Mouse (Mus musculus): Measurements from ENCODE around the gene Cdh26. TPM values are rescaled to one million over a fixed set of nuclear protein-coding genes. Genes with fewer than 3 reads are reported as not detected.

Gene Cdh26
- polyA plus RNA-seq, 1 experiment from 2014 or later = 0.28 TPM

- ATAC-seq (ENCODE audit: low read depth) = peak; percentile 90
- no peaks in the 10 kb centered on the region for H3K36me3 ChIP-seq (ENCODE audit: control insufficient read depth, insufficient read depth, low read length)
- no peak overlapping the region for H3K4me3 ChIP-seq (ENCODE audit: low read length)
- no peaks in the 10 kb centered on the region for H3K9me3 ChIP-seq (ENCODE audit: control insufficient read depth, low read length)
- peaks cover 4% of the 10 kb centered on the region for H3K4me1 ChIP-seq (replicated peaks; ENCODE audit: control insufficient read depth, insufficient read depth, low read length)
- no peak overlapping the region for H3K4me2 ChIP-seq (ENCODE audit: low read depth, low read length)
- no peak overlapping the region for H3K9ac ChIP-seq (ENCODE audit: low read length)
- no peaks in the 10 kb centered on the region for H3K27me3 ChIP-seq (ENCODE audit: control insufficient read depth, insufficient read depth, low read depth, low read length)
- H3K27ac ChIP-seq (ENCODE audit: low read length) = 0 out of 2 replicates have a peak overlapping the region, but pooled peaks have one; percentile 1
- WGBS = 27% methylated on average over 17 of the region's 17 CpGs
These were observed 24.6 kb downstream of the Cdh26 start for GRCm38 (mm10) chr2:178454664-178455516.

GRCm38 (mm10) chr2:178457414-178457813 lies 27.1 kb downstream of the Cdh26 start:
- no peaks in the 10 kb centered on the region for H3K27me3 ChIP-seq (ENCODE audit: control insufficient read depth, insufficient read depth, low read depth, low read length)
- H3K9me3 ChIP-seq (ENCODE audit: control insufficient read depth, low read length) = no peaks in the 10 kb centered on the region
- H3K4me3 ChIP-seq (ENCODE audit: low read length) = no peak overlapping the region
- H3K27ac ChIP-seq (ENCODE audit: low read length) = no peak overlapping the region
- H3K4me1 ChIP-seq (replicated peaks; ENCODE audit: control insufficient read depth, insufficient read depth, low read length) = peaks cover 4% of the 10 kb centered on the region
- ATAC-seq (ENCODE audit: low read depth) = no peak
- WGBS = 75% methylated on average over 6 of the region's 6 CpGs
- no peak overlapping the region for H3K4me2 ChIP-seq (ENCODE audit: low read depth, low read length)
- H3K9ac ChIP-seq (ENCODE audit: low read length) = no peak overlapping the region
- no peaks in the 10 kb centered on the region for H3K36me3 ChIP-seq (ENCODE audit: control insufficient read depth, insufficient read depth, low read length)

GRCm38 (mm10) chr2:178460353-178460752 lies 30.0 kb downstream of the Cdh26 start:
- H3K9me3 ChIP-seq (ENCODE audit: control insufficient read depth, low read length) = no peaks in the 10 kb centered on the region
- H3K9ac ChIP-seq (ENCODE audit: low read length) = no peak overlapping the region
- H3K36me3 ChIP-seq (ENCODE audit: control insufficient read depth, insufficient read depth, low read length) = no peaks in the 10 kb centered on the region
- no peak for ATAC-seq (ENCODE audit: low read depth)
- no peaks in the 10 kb centered on the region for H3K27me3 ChIP-seq (ENCODE audit: control insufficient read depth, insufficient read depth, low read depth, low read length)
- H3K4me3 ChIP-seq (ENCODE audit: low read length) = no peak overlapping the region
- peaks cover 3% of the 10 kb centered on the region; the same call in 1 of the 2 replicates for H3K4me1 ChIP-seq (replicated peaks; ENCODE audit: control insufficient read depth, insufficient read depth, low read length)
- WGBS = 38% methylated on average over 5 of the region's 5 CpGs
- H3K27ac ChIP-seq (ENCODE audit: low read length) = no peak overlapping the region
- no peak overlapping the region for H3K4me2 ChIP-seq (ENCODE audit: low read depth, low read length)

GRCm38 (mm10) chr2:178471546-178472480 lies 41.5 kb downstream of the Cdh26 start:
- H3K4me1 ChIP-seq (replicated peaks; ENCODE audit: control insufficient read depth, insufficient read depth, low read length) = no peaks in the 10 kb centered on the region
- no peak overlapping the region for H3K4me2 ChIP-seq (ENCODE audit: low read depth, low read length)
- 51% methylated on average over 17 of the region's 17 CpGs for WGBS
- H3K36me3 ChIP-seq (ENCODE audit: control insufficient read depth, insufficient read depth, low read length) = no peaks in the 10 kb centered on the region
- H3K27ac ChIP-seq (ENCODE audit: low read length) = no peak overlapping the region
- ATAC-seq (ENCODE audit: low read depth) = no peak
- no peaks in the 10 kb centered on the region for H3K27me3 ChIP-seq (ENCODE audit: control insufficient read depth, insufficient read depth, low read depth, low read length)
- H3K4me3 ChIP-seq (ENCODE audit: low read length) = no peak overlapping the region
- H3K9ac ChIP-seq (ENCODE audit: low read length) = no peak overlapping the region
- no peaks in the 10 kb centered on the region for H3K9me3 ChIP-seq (ENCODE audit: control insufficient read depth, low read length)

GRCm38 (mm10) chr2:178473916-178474315 lies 43.6 kb downstream of the Cdh26 start:
- H3K4me1 ChIP-seq (replicated peaks; ENCODE audit: control insufficient read depth, insufficient read depth, low read length) = no peaks in the 10 kb centered on the region
- H3K27ac ChIP-seq (ENCODE audit: low read length) = no peak overlapping the region
- 46% methylated on average over 10 of the region's 10 CpGs for WGBS
- no peak overlapping the region for H3K9ac ChIP-seq (ENCODE audit: low read length)
- no peak for ATAC-seq (ENCODE audit: low read depth)
- no peak overlapping the region for H3K4me2 ChIP-seq (ENCODE audit: low read depth, low read length)
- no peaks in the 10 kb centered on the region for H3K36me3 ChIP-seq (ENCODE audit: control insufficient read depth, insufficient read depth, low read length)
- no peak overlapping the region for H3K4me3 ChIP-seq (ENCODE audit: low read length)
- H3K9me3 ChIP-seq (ENCODE audit: control insufficient read depth, low read length) = no peaks in the 10 kb centered on the region
- no peaks in the 10 kb centered on the region for H3K27me3 ChIP-seq (ENCODE audit: control insufficient read depth, insufficient read depth, low read depth, low read length)

GRCm38 (mm10) chr2:178477228-178477627 lies 46.9 kb downstream of the Cdh26 start:
- Histone ChIP-seq H3K9me3 (ENCODE audit: control insufficient read depth, low read length) (no peaks in the 10 kb centered on the region), H3K36me3 (ENCODE audit: control insufficient read depth, insufficient read depth, low read length) (no peaks in the 10 kb centered on the region), H3K27ac (ENCODE audit: low read length) (no peak overlapping the region), H3K4me3 (ENCODE audit: low read length) (no peak overlapping the region), H3K9ac (ENCODE audit: low read length) (no peak overlapping the region), H3K4me1 (replicated peaks; ENCODE audit: control insufficient read depth, insufficient read depth, low read length) (no peaks in the 10 kb centered on the region), H3K27me3 (ENCODE audit: control insufficient read depth, insufficient read depth, low read depth, low read length) (no peaks in the 10 kb centered on the region), H3K4me2 (ENCODE audit: low read depth, low read length) (no peak overlapping the region)
- no peak for ATAC-seq (ENCODE audit: low read depth)
- 46% methylated on average over 2 of the region's 2 CpGs for WGBS

GRCm38 (mm10) chr2:178479011-178479410 lies 48.7 kb downstream of the Cdh26 start:
- no peaks in the 10 kb centered on the region for H3K9me3 ChIP-seq (ENCODE audit: control insufficient read depth, low read length)
- no peak overlapping the region for H3K27ac ChIP-seq (ENCODE audit: low read length)
- no peak for ATAC-seq (ENCODE audit: low read depth)
- H3K4me2 ChIP-seq (ENCODE audit: low read depth, low read length) = no peak overlapping the region
- no peak overlapping the region for H3K4me3 ChIP-seq (ENCODE audit: low read length)
- H3K4me1 ChIP-seq (replicated peaks; ENCODE audit: control insufficient read depth, insufficient read depth, low read length) = no peaks in the 10 kb centered on the region
- H3K9ac ChIP-seq (ENCODE audit: low read length) = no peak overlapping the region
- H3K36me3 ChIP-seq (ENCODE audit: control insufficient read depth, insufficient read depth, low read length) = no peaks in the 10 kb centered on the region
- H3K27me3 ChIP-seq (ENCODE audit: control insufficient read depth, insufficient read depth, low read depth, low read length) = no peaks in the 10 kb centered on the region
- WGBS = 62% methylated on average over 2 of the region's 2 CpGs

GRCm38 (mm10) chr2:178480932-178481331 lies 50.6 kb downstream of the Cdh26 start:
- H3K27me3 ChIP-seq (ENCODE audit: control insufficient read depth, insufficient read depth, low read depth, low read length) = no peaks in the 10 kb centered on the region
- no peaks in the 10 kb centered on the region for H3K9me3 ChIP-seq (ENCODE audit: control insufficient read depth, low read length)
- H3K9ac ChIP-seq (ENCODE audit: low read length) = no peak overlapping the region
- no peaks in the 10 kb centered on the region for H3K36me3 ChIP-seq (ENCODE audit: control insufficient read depth, insufficient read depth, low read length)
- H3K4me3 ChIP-seq (ENCODE audit: low read length) = no peak overlapping the region
- no peak for ATAC-seq (ENCODE audit: low read depth)
- WGBS = 67% methylated on average over 2 of the region's 2 CpGs
- no peaks in the 10 kb centered on the region for H3K4me1 ChIP-seq (replicated peaks; ENCODE audit: control insufficient read depth, insufficient read depth, low read length)
- H3K27ac ChIP-seq (ENCODE audit: low read length) = no peak overlapping the region
- H3K4me2 ChIP-seq (ENCODE audit: low read depth, low read length) = no peak overlapping the region

- WGBS = 40% methylated on average over 10 of the region's 10 CpGs
- H3K4me3 ChIP-seq (ENCODE audit: low read length) = no peak overlapping the region
- no peaks in the 10 kb centered on the region for H3K4me1 ChIP-seq (replicated peaks; ENCODE audit: control insufficient read depth, insufficient read depth, low read length)
- no peak overlapping the region for H3K27ac ChIP-seq (ENCODE audit: low read length)
- no peak overlapping the region for H3K4me2 ChIP-seq (ENCODE audit: low read depth, low read length)
- H3K9me3 ChIP-seq (ENCODE audit: control insufficient read depth, low read length) = peaks cover 2% of the 10 kb centered on the region; the same call in 1 of the 2 replicates
- H3K27me3 ChIP-seq (ENCODE audit: control insufficient read depth, insufficient read depth, low read depth, low read length) = no peaks in the 10 kb centered on the region
- ATAC-seq (ENCODE audit: low read depth) = no peak
- no peaks in the 10 kb centered on the region for H3K36me3 ChIP-seq (ENCODE audit: control insufficient read depth, insufficient read depth, low read length)
- H3K9ac ChIP-seq (ENCODE audit: low read length) = no peak overlapping the region
These were observed 53.1 kb downstream of the Cdh26 start for GRCm38 (mm10) chr2:178483462-178483861.
